ENCODE assay signal across 19 mouse cellular contexts in genomic region chr6:115212132-115212903, GRCm38 (mm10). TPM values are rescaled to one million over a fixed set of nuclear protein-coding genes. Genes with fewer than 3 reads are reported as not detected.
DNase-seq lines count a peak whose midpoint lies in the region; ATAC-seq and TF ChIP-seq lines count a peak whose summit lies in the region.
"Had no signal": no experiment of that assay in that cellular context is flagged by ENCODE, and none has a peak within 500 bp of the region (broad histone marks: within the 10 kb centered on the region; RNA-seq: fewer than 3 reads in every experiment).

No protein-coding gene starts in this region.

- WGBS in heart, embryonic 16.5 days: 48% methylated on average over 5 of the region's 5 CpGs
- 46% methylated on average over 5 of the region's 5 CpGs for WGBS in heart, embryonic 11.5 days (ENCODE audit: insufficient replicate concordance)
- 42% methylated on average over 5 of the region's 5 CpGs for WGBS in kidney, postnatal 0 days
- 40% methylated on average over 5 of the region's 5 CpGs for WGBS in lung, embryonic 16.5 days
- 35% methylated on average over 5 of the region's 5 CpGs for WGBS in stomach, embryonic 15.5 days

- no peak overlapping the region for H3K4me2 ChIP-seq in heart, embryonic 16.5 days (ENCODE audit: low read depth, low read length)
- no peak overlapping the region for H3K4me2 ChIP-seq in heart, embryonic 11.5 days
- H3K4me2 ChIP-seq in kidney, postnatal 0 days (ENCODE audit: low read length): no peak overlapping the region
- H3K4me2 ChIP-seq in lung, embryonic 16.5 days (ENCODE audit: low read depth, low read length): no peak overlapping the region
- H3K4me2 ChIP-seq in stomach, embryonic 15.5 days: no peak overlapping the region
- H3K4me2 ChIP-seq: heart, embryonic 13.5 days; limb, embryonic 13.5 days; midbrain, embryonic 15.5 days had no signal

- TF ChIP-seq CTCF in kidney, postnatal 0 days (IDR thresholded peaks at IDR 0.05; ENCODE audit: low read depth): no peak

- H3K36me3 ChIP-seq in heart, embryonic 16.5 days (ENCODE audit: control insufficient read depth, insufficient read depth): no peaks in the 10 kb centered on the region
- no peaks in the 10 kb centered on the region for H3K36me3 ChIP-seq in heart, embryonic 11.5 days (ENCODE audit: control insufficient read depth, insufficient read depth, low read length)
- H3K36me3 ChIP-seq in kidney, postnatal 0 days (ENCODE audit: insufficient read depth, low read length): no peaks in the 10 kb centered on the region
- no peaks in the 10 kb centered on the region for H3K36me3 ChIP-seq in lung, embryonic 16.5 days (ENCODE audit: control insufficient read depth, insufficient read depth, low read length)
- no peaks in the 10 kb centered on the region for H3K36me3 ChIP-seq in stomach, embryonic 15.5 days
- H3K36me3 ChIP-seq: heart, embryonic 13.5 days; limb, embryonic 13.5 days; midbrain, embryonic 15.5 days had no signal

- ATAC-seq in heart, embryonic 16.5 days (replicated peaks; ENCODE audit: extremely low read depth, insufficient read depth, low FRiP score): no peak
- ATAC-seq in heart, embryonic 11.5 days (replicated peaks; ENCODE audit: insufficient number of reproducible peaks, low FRiP score, low TSS enrichment): no peak
- no peak for ATAC-seq in kidney, postnatal 0 days (replicated peaks; ENCODE audit: low FRiP score, low read depth)
- peak; percentile 75 for ATAC-seq in lung, embryonic 16.5 days (ENCODE audit: low read depth)
- no peak for ATAC-seq in stomach, embryonic 15.5 days (ENCODE audit: insufficient read depth, low FRiP score, low read depth)
- ATAC-seq: inflammation-experienced regulatory T-cells, adult 6 months; midbrain, embryonic 15.5 days had no signal

- peak overlapping the region; percentile 16; the same call in 1 of the 2 replicates for H3K27ac ChIP-seq in heart, embryonic 16.5 days (ENCODE audit: low read length)
- H3K27ac ChIP-seq in heart, embryonic 11.5 days (ENCODE audit: low read depth, low read length): no peak overlapping the region
- H3K27ac ChIP-seq in kidney, postnatal 0 days: no peak overlapping the region
- H3K27ac ChIP-seq in lung, embryonic 16.5 days (ENCODE audit: low read length): peak overlapping the region; percentile 69
- peak overlapping the region; percentile 57 for H3K27ac ChIP-seq in stomach, embryonic 15.5 days
- H3K27ac ChIP-seq: heart, embryonic 13.5 days; limb, embryonic 13.5 days; liver, embryonic 14.5 days; midbrain, embryonic 15.5 days had no signal

- DNase-seq in kidney, postnatal 0 days (ENCODE audit: low spot score): peak; percentile 44
- no peak for DNase-seq in kidney, postnatal 14 days
- DNase-seq in MN1 (ENCODE audit: low spot score): no peak
- DNase-seq: adrenal gland, postnatal 36 days; cerebellum, adult 2 months; gastrocnemius, postnatal 14 days; thymus, adult 18-20 months had no signal

- H3K4me1 ChIP-seq in heart, embryonic 16.5 days (ENCODE audit: control insufficient read depth, insufficient read depth, low read length): peaks cover 3% of the 10 kb centered on the region; the same call in 1 of the 2 replicates
- no peaks in the 10 kb centered on the region; the same call in 1 of the 2 replicates for H3K4me1 ChIP-seq in heart, embryonic 11.5 days (ENCODE audit: control insufficient read depth, insufficient read depth, low read length)
- H3K4me1 ChIP-seq in kidney, postnatal 0 days (replicated peaks; ENCODE audit: insufficient read depth, low read length): no peaks in the 10 kb centered on the region
- peaks cover 3% of the 10 kb centered on the region for H3K4me1 ChIP-seq in lung, embryonic 16.5 days (replicated peaks; ENCODE audit: control insufficient read depth, insufficient read depth, low read length)
- H3K4me1 ChIP-seq in stomach, embryonic 15.5 days: peaks cover 7% of the 10 kb centered on the region; the same call in 1 of the 2 replicates
- H3K4me1 ChIP-seq: midbrain, embryonic 15.5 days had no signal

- H3K9ac ChIP-seq in heart, embryonic 16.5 days (ENCODE audit: low read length): no peak overlapping the region
- no peak overlapping the region for H3K9ac ChIP-seq in heart, embryonic 11.5 days (ENCODE audit: low read depth, low read length)
- H3K9ac ChIP-seq in kidney, postnatal 0 days (ENCODE audit: low read depth, low read length): no peak overlapping the region
- H3K9ac ChIP-seq in lung, embryonic 16.5 days (ENCODE audit: low read length): no peak overlapping the region
- no peak overlapping the region for H3K9ac ChIP-seq in stomach, embryonic 15.5 days
- H3K9ac ChIP-seq: heart, embryonic 13.5 days; limb, embryonic 13.5 days; liver, embryonic 14.5 days; midbrain, embryonic 15.5 days had no signal

- H3K4me3 ChIP-seq in heart, embryonic 16.5 days (ENCODE audit: low read length): no peak overlapping the region
- no peak overlapping the region for H3K4me3 ChIP-seq in heart, embryonic 11.5 days (ENCODE audit: low read depth, low read length)
- H3K4me3 ChIP-seq in kidney, postnatal 0 days (replicated peaks; ENCODE audit: low read depth, low read length): no peak overlapping the region
- H3K4me3 ChIP-seq in lung, embryonic 16.5 days (ENCODE audit: low read length): no peak overlapping the region
- no peak overlapping the region for H3K4me3 ChIP-seq in stomach, embryonic 15.5 days (replicated peaks)
- H3K4me3 ChIP-seq: heart, embryonic 13.5 days; limb, embryonic 13.5 days; midbrain, embryonic 15.5 days had no signal

- peaks cover 3% of the 10 kb centered on the region; the same call in 1 of the 2 replicates for H3K27me3 ChIP-seq in heart, embryonic 16.5 days (ENCODE audit: control insufficient read depth, insufficient read depth, low read length)
- H3K27me3 ChIP-seq in heart, embryonic 11.5 days (ENCODE audit: control insufficient read depth, insufficient read depth, low read length): no peaks in the 10 kb centered on the region
- H3K27me3 ChIP-seq in kidney, postnatal 0 days (ENCODE audit: insufficient read depth, low read length): no peaks in the 10 kb centered on the region
- H3K27me3 ChIP-seq in lung, embryonic 16.5 days (ENCODE audit: control insufficient read depth, insufficient read depth, low read depth, low read length): no peaks in the 10 kb centered on the region
- H3K27me3 ChIP-seq in stomach, embryonic 15.5 days (replicated peaks): no peaks in the 10 kb centered on the region
- H3K27me3 ChIP-seq: limb, embryonic 13.5 days; midbrain, embryonic 15.5 days had no signal

- H3K9me3 ChIP-seq in heart, embryonic 16.5 days (replicated peaks; ENCODE audit: control insufficient read depth, low read length): no peaks in the 10 kb centered on the region
- H3K9me3 ChIP-seq in heart, embryonic 11.5 days (replicated peaks; ENCODE audit: control insufficient read depth, low read length): no peaks in the 10 kb centered on the region
- no peaks in the 10 kb centered on the region for H3K9me3 ChIP-seq in kidney, postnatal 0 days (replicated peaks; ENCODE audit: low read length)
- H3K9me3 ChIP-seq in lung, embryonic 16.5 days (ENCODE audit: control insufficient read depth, low read length): no peaks in the 10 kb centered on the region
- H3K9me3 ChIP-seq in stomach, embryonic 15.5 days: no peaks in the 10 kb centered on the region
- H3K9me3 ChIP-seq: limb, embryonic 13.5 days; midbrain, embryonic 15.5 days had no signal

RNA-seq across cellular contexts. Expression of gene Gm17482, which starts 14.8 kb away (rescaled TPM):
- polyA plus RNA-seq in heart, embryonic 16.5 days (2015; fragmentation: Nextera tagmentation; extraction: Ambion mirVana): not detected in 2 replicates
- not detected in 2 replicates for polyA plus RNA-seq in heart, embryonic 11.5 days (2014; fragmentation: Nextera tagmentation; extraction: Ambion mirVana)
- polyA plus RNA-seq in kidney, postnatal 0 days (2015; fragmentation: Nextera tagmentation; extraction: Ambion mirVana): not detected in 2 replicates
- not detected in 2 replicates for polyA plus RNA-seq in lung, embryonic 16.5 days (2015; fragmentation: Nextera tagmentation; extraction: Ambion mirVana)
- not detected in 2 replicates for polyA plus RNA-seq in stomach, embryonic 15.5 days (2015; fragmentation: Nextera tagmentation; extraction: Ambion mirVana)
- polyA plus RNA-seq: cerebellum, adult 2 months; cortical plate, adult 2 months; forebrain, embryonic 11.5 days; heart, embryonic 13.5 days; hindbrain, embryonic 11.5 days; inflammation-experienced regulatory T-cells, adult 6 months; limb, embryonic 13.5 days; liver, embryonic 14.5 days; midbrain, embryonic 15.5 days had no signal

RNA-seq across cellular contexts. Expression of gene Timp4, which starts 39.7 kb away (rescaled TPM):
- 1.1 and 1.3 TPM in 2 replicates for polyA plus RNA-seq in heart, embryonic 16.5 days (2015; fragmentation: Nextera tagmentation; extraction: Ambion mirVana)
- 0.39 TPM in 1 of 2 replicates, not detected in the other for polyA plus RNA-seq in heart, embryonic 11.5 days (2014; fragmentation: Nextera tagmentation; extraction: Ambion mirVana)
- 0.15 and 0.36 TPM in 2 replicates for polyA plus RNA-seq in kidney, postnatal 0 days (2015; fragmentation: Nextera tagmentation; extraction: Ambion mirVana)
- 2.3 and 3.0 TPM in 2 replicates for polyA plus RNA-seq in lung, embryonic 16.5 days (2015; fragmentation: Nextera tagmentation; extraction: Ambion mirVana)
- 0.89 and 1.1 TPM in 2 replicates for polyA plus RNA-seq in stomach, embryonic 15.5 days (2015; fragmentation: Nextera tagmentation; extraction: Ambion mirVana)
- polyA plus RNA-seq: liver, embryonic 14.5 days had no signal

Comparison
In these comparisons a context has a peak if more than half of its experiments do, and no peak if none do; other contexts are left out.
1. H3K27ac ChIP-seq: peak in heart, embryonic 16.5 days (single experiment), lung, embryonic 16.5 days (single experiment) and stomach, embryonic 15.5 days (single experiment); none in heart, embryonic 11.5 days (single experiment) and kidney, postnatal 0 days (single experiment).